Mouse (Mus musculus): ENCODE measurements around the gene Hoxd9. TPM values are rescaled to one million over a fixed set of nuclear protein-coding genes. Genes with fewer than 3 reads are reported as not detected.

Hoxd9 gene
- polyA plus RNA-seq, 1 experiment = not detected

- Histone ChIP-seq H3K79me2 (ENCODE audit: control insufficient read depth, insufficient read depth) (no peaks in the 10 kb centered on the region), H3K79me3 (ENCODE audit: low read depth) (no peaks in the 10 kb centered on the region), H3ac (ENCODE audit: control insufficient read depth, insufficient read length, low read depth) (no peak overlapping the region), H3K4me3 (ENCODE audit: insufficient read depth, poor library complexity, severe bottlenecking) (no peak overlapping the region), H3K27me3 (ENCODE audit: control insufficient read depth, insufficient read depth, insufficient read length) (peaks cover 82% of the 10 kb centered on the region), H3K36me3 (ENCODE audit: control insufficient read depth, insufficient read depth) (no peaks in the 10 kb centered on the region)
- TF ChIP-seq CEBPB (IDR thresholded peaks at IDR 0.05; ENCODE audit: low read depth) (no peak), USF1 (IDR thresholded peaks at IDR 0.05; ENCODE audit: low read depth) (no peak), MYOD1 (IDR thresholded peaks at IDR 0.05; ENCODE audit: control insufficient read depth, insufficient read length, low read depth) (no peak), MYOG (IDR thresholded peaks at IDR 0.05; ENCODE audit: control insufficient read depth, extremely low read depth, insufficient read length) (no peak)
Observed at GRCm38 (mm10) chr2:74734996-74735811, 37.7 kb downstream of the Hoxd9 start.

- TF ChIP-seq CEBPB (IDR thresholded peaks at IDR 0.05; ENCODE audit: low read depth) = no peak
- no peak for TF ChIP-seq CTCF (IDR thresholded peaks at IDR 0.05; ENCODE audit: control insufficient read depth, insufficient read depth, insufficient read length)
- no peak for TF ChIP-seq MYOD1 (IDR thresholded peaks at IDR 0.05; ENCODE audit: control insufficient read depth, insufficient read length, low read depth)
- Histone ChIP-seq H3K79me2 (ENCODE audit: control insufficient read depth, insufficient read depth) (no peaks in the 10 kb centered on the region), H3K79me3 (ENCODE audit: low read depth) (no peaks in the 10 kb centered on the region), H3K36me3 (ENCODE audit: control insufficient read depth, insufficient read depth) (no peaks in the 10 kb centered on the region), H3K4me3 (ENCODE audit: insufficient read depth, poor library complexity, severe bottlenecking) (no peak overlapping the region), H3K27me3 (ENCODE audit: control insufficient read depth, insufficient read depth, insufficient read length) (peaks cover 83% of the 10 kb centered on the region), H3ac (ENCODE audit: control insufficient read depth, insufficient read length, low read depth) (no peak overlapping the region)
Observed at GRCm38 (mm10) chr2:74735851-74736687, 38.5 kb downstream of the Hoxd9 start.

GRCm38 (mm10) chr2:74736688-74737577, 39.4 kb downstream of the Hoxd9 start:
- no peak for TF ChIP-seq USF1 (IDR thresholded peaks at IDR 0.05; ENCODE audit: low read depth)
- no peak for TF ChIP-seq CTCF (IDR thresholded peaks at IDR 0.05; ENCODE audit: control insufficient read depth, insufficient read depth, insufficient read length)
- Histone ChIP-seq H3ac (ENCODE audit: control insufficient read depth, insufficient read length, low read depth) (no peak overlapping the region), H3K36me3 (ENCODE audit: control insufficient read depth, insufficient read depth) (no peaks in the 10 kb centered on the region), H3K79me3 (ENCODE audit: low read depth) (no peaks in the 10 kb centered on the region), H3K27me3 (ENCODE audit: control insufficient read depth, insufficient read depth, insufficient read length) (peaks cover 80% of the 10 kb centered on the region), H3K4me3 (ENCODE audit: insufficient read depth, poor library complexity, severe bottlenecking) (no peak overlapping the region), H3K79me2 (ENCODE audit: control insufficient read depth, insufficient read depth) (no peaks in the 10 kb centered on the region)

- H3ac ChIP-seq (ENCODE audit: control insufficient read depth, insufficient read length, low read depth) = no peak overlapping the region
- H3K27me3 ChIP-seq (ENCODE audit: control insufficient read depth, insufficient read depth, insufficient read length) = peaks cover 74% of the 10 kb centered on the region
- H3K79me2 ChIP-seq (ENCODE audit: control insufficient read depth, insufficient read depth) = no peaks in the 10 kb centered on the region
- no peak overlapping the region for H3K4me3 ChIP-seq (ENCODE audit: insufficient read depth, poor library complexity, severe bottlenecking)
- H3K79me3 ChIP-seq (ENCODE audit: low read depth) = no peaks in the 10 kb centered on the region
- TF ChIP-seq USF1 (IDR thresholded peaks at IDR 0.05; ENCODE audit: low read depth) = no peak
- no peak for TF ChIP-seq CEBPB (IDR thresholded peaks at IDR 0.05; ENCODE audit: low read depth)
- no peak for TF ChIP-seq MYOG (IDR thresholded peaks at IDR 0.05; ENCODE audit: control insufficient read depth, extremely low read depth, insufficient read length)
- no peak for TF ChIP-seq MYOD1 (IDR thresholded peaks at IDR 0.05; ENCODE audit: control insufficient read depth, insufficient read length, low read depth)
- no peak for TF ChIP-seq FOSL1 (IDR thresholded peaks at IDR 0.05; ENCODE audit: insufficient read depth, low read length, poor library complexity, severe bottlenecking)
- TF ChIP-seq MAX (IDR thresholded peaks at IDR 0.05) = no peak
- TF ChIP-seq CTCF (IDR thresholded peaks at IDR 0.05; ENCODE audit: control insufficient read depth, insufficient read depth, insufficient read length) = no peak
- no peaks in the 10 kb centered on the region for H3K36me3 ChIP-seq (ENCODE audit: control insufficient read depth, insufficient read depth)
Observed at GRCm38 (mm10) chr2:74737578-74738070, 40.1 kb downstream of the Hoxd9 start.

- H3K36me3 ChIP-seq (ENCODE audit: control insufficient read depth, insufficient read depth) = no peaks in the 10 kb centered on the region
- H3K4me3 ChIP-seq (ENCODE audit: insufficient read depth, poor library complexity, severe bottlenecking) = no peak overlapping the region
- peaks cover 64% of the 10 kb centered on the region for H3K27me3 ChIP-seq (ENCODE audit: control insufficient read depth, insufficient read depth, insufficient read length)
- TF ChIP-seq CTCF (IDR thresholded peaks at IDR 0.05; ENCODE audit: control insufficient read depth, insufficient read depth, insufficient read length) (no peak), CEBPB (IDR thresholded peaks at IDR 0.05; ENCODE audit: low read depth) (no peak), MYOD1 (IDR thresholded peaks at IDR 0.05; ENCODE audit: control insufficient read depth, insufficient read length, low read depth) (no peak), MYOG (IDR thresholded peaks at IDR 0.05; ENCODE audit: control insufficient read depth, extremely low read depth, insufficient read length) (no peak), FOSL1 (IDR thresholded peaks at IDR 0.05; ENCODE audit: insufficient read depth, low read length, poor library complexity, severe bottlenecking) (no peak), USF1 (IDR thresholded peaks at IDR 0.05; ENCODE audit: low read depth) (no peak)
- H3K79me2 ChIP-seq (ENCODE audit: control insufficient read depth, insufficient read depth) = no peaks in the 10 kb centered on the region
- H3K79me3 ChIP-seq (ENCODE audit: low read depth) = no peaks in the 10 kb centered on the region
- no peak overlapping the region for H3ac ChIP-seq (ENCODE audit: control insufficient read depth, insufficient read length, low read depth)
Observed at GRCm38 (mm10) chr2:74738623-74739475, 41.3 kb downstream of the Hoxd9 start.

Measured in C2C12 (cell line).